Mouse (Mus musculus) stomach, embryonic 15.5 days (tissue): ENCODE data around the gene Fblim1. TPM values are rescaled to one million over a fixed set of nuclear protein-coding genes. Genes with fewer than 3 reads are reported as not detected.

Experiments
- ATAC-seq: fragments of 200-750 bp; cut with Nextera tagmentation; 2 replicates; pipeline ENCODE4 v1.8.0; 2017; ENCODE audit warnings: low read depth, moderate number of reproducible peaks, moderate TSS enrichment; ENCODE audit not compliant: insufficient read depth, low FRiP score
- H3K27ac ChIP-seq: fragments of 300-500 bp; sonication (generic); 2 replicates; pipeline ENCODE4 v1.5.1; 2015; ENCODE audit warnings: mild to moderate bottlenecking, inconsistent platforms
- H3K27me3 ChIP-seq: fragments of 300-500 bp; sonication (generic); replicated peaks from 2 replicates; pipeline ENCODE4 v1.6.1; 2015; ENCODE audit warnings: inconsistent platforms
- H3K36me3 ChIP-seq: fragments of 300-500 bp; sonication (generic); 2 replicates; pipeline ENCODE4 v1.6.1; 2015; ENCODE audit warnings: inconsistent platforms
- H3K4me1 ChIP-seq: fragments of 300-500 bp; sonication (generic); 2 replicates; pipeline ENCODE4 v1.6.1; 2015; ENCODE audit warnings: inconsistent platforms
- H3K4me2 ChIP-seq: fragments of 300-500 bp; sonication (generic); 2 replicates; pipeline ENCODE4 v1.6.1; 2015; ENCODE audit warnings: mild to moderate bottlenecking, inconsistent platforms
- H3K4me3 ChIP-seq: fragments of 300-500 bp; sonication (generic); replicated peaks from 2 replicates; pipeline ENCODE4 v1.5.1; 2015; ENCODE audit warnings: inconsistent platforms
- H3K9ac ChIP-seq: fragments of 300-500 bp; sonication (generic); 2 replicates; pipeline ENCODE4 v1.6.1; 2015; ENCODE audit warnings: inconsistent platforms
- H3K9me3 ChIP-seq: fragments of 300-500 bp; sonication (generic); 2 replicates; pipeline ENCODE4 v1.6.1; 2016; ENCODE audit warnings: inconsistent platforms
- WGBS: fragments of 180-500 bp; shearing (Covaris S2); methylation state at CpG from one replicate; pipeline ENCODE4 v1.1.7; 2015; 5-methylcytosine and 5-hydroxymethylcytosine counted together
- polyA plus RNA-seq: library from polyadenylated mRNA; unstranded; fragments of >200 nt; fragmentation: Nextera tagmentation; extraction: Ambion mirVana; gene quantifications from 2 replicates; pipeline ENCODE4 v1.2.1, GENCODE M21; 2015

The Fblim1 gene
- polyA plus RNA-seq, 1 experiment from 2014 or later = 71.1 TPM

DNA sequence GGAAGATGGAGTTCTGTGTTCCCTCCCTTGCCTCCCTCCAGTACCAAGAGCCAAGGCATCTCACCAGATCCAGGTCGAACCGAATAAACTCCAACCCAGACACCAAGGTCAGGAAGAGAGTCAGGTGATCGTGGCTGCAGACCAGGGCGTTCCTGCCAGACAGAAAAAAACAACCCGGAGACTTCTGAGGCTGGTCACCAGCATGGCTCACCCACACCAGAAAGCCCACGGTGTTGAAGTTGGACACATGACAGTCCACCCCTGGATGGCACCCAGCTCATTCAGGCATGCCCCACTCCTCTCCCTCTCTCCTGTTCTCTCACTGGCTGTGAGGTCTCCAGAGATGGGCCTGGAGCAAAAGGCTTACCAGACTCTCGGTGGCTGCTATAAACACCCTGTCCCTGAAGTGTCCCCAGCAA is 35.5 kb upstream of the Fblim1 start:
- H3K4me1 ChIP-seq = peaks cover 19% of the 10 kb centered on the region
- no peak overlapping the region for H3K27ac ChIP-seq
- H3K4me2 ChIP-seq = no peak overlapping the region
- no peaks in the 10 kb centered on the region for H3K27me3 ChIP-seq
- H3K9me3 ChIP-seq = no peaks in the 10 kb centered on the region
- H3K4me3 ChIP-seq = no peak overlapping the region
- H3K9ac ChIP-seq = no peak overlapping the region
- no peak for ATAC-seq
- H3K36me3 ChIP-seq = peaks cover 31% of the 10 kb centered on the region
- 90% methylated on average over 7 of the region's 7 CpGs for WGBS

DNA sequence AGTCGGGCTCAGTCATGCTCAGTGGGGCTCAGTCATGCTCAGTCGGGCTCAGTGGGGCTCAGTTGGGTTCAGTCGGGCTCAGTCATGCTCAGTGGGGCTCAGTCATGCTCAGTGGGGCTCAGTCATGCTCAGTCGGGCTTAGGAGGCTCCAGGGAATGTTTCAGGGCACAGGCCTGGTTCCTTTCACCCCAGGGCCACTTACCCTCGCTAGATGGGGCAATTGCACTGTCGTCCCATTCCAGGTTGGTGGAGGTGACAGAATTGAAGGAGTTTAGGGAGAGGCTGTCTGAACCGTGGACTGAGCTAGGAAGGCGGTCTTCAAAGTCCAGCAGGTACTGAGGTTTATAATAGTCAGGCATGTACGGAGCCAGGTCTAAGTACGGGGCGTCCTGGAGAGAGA is 33.6 kb upstream of the Fblim1 start:
- peaks cover 33% of the 10 kb centered on the region for H3K36me3 ChIP-seq

GRCm38 (mm10) chr4:141636693-141637092 is 30.8 kb upstream of the Fblim1 start:
- H3K9me3 ChIP-seq = no peaks in the 10 kb centered on the region
- H3K36me3 ChIP-seq = peaks cover 53% of the 10 kb centered on the region
- ATAC-seq = no peak
- H3K4me1 ChIP-seq = no peaks in the 10 kb centered on the region
- H3K4me2 ChIP-seq = no peak overlapping the region
- H3K27ac ChIP-seq = no peak overlapping the region
- no peaks in the 10 kb centered on the region for H3K27me3 ChIP-seq
- no peak overlapping the region for H3K4me3 ChIP-seq
- no peak overlapping the region for H3K9ac ChIP-seq
- 90% methylated on average over 5 of the region's 5 CpGs for whole genome bisulfite sequencing

More for the DNA sequence above, 33.6 kb upstream of the Fblim1 start:
- Histone ChIP-seq H3K9ac (no peak overlapping the region), H3K4me3 (no peak overlapping the region), H3K4me2 (no peak overlapping the region), H3K9me3 (no peaks in the 10 kb centered on the region), H3K27ac (no peak overlapping the region), H3K4me1 (peaks cover 19% of the 10 kb centered on the region), H3K27me3 (no peaks in the 10 kb centered on the region)
- WGBS = 79% methylated on average over 11 of the region's 11 CpGs
- no peak for ATAC-seq

DNA sequence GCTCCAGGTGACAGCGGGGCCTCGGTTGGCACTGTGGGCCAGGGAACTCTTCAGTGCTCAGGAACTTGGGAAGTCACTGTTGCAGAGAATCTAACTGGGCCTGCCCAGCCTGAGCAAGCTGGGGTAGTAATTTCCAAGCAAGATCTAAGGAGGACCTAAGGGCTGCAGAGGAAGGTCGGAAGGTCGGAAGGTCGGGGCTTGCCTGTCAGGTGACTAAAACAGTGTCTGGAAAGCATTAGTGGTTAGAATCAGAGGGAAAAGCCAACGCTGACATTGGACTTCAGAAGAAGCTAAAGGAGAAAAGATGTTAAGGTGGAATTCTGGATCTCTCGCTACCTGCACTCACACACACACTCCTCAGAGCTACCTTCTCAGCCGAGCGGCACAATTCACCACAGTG is 30.1 kb upstream of the Fblim1 start:
- H3K27ac ChIP-seq = no peak overlapping the region
- H3K36me3 ChIP-seq = peaks cover 56% of the 10 kb centered on the region
- H3K4me2 ChIP-seq = no peak overlapping the region
- no peaks in the 10 kb centered on the region for H3K4me1 ChIP-seq
- no peaks in the 10 kb centered on the region for H3K27me3 ChIP-seq
- H3K4me3 ChIP-seq = no peak overlapping the region
- H3K9ac ChIP-seq = no peak overlapping the region
- 81% methylated on average over 9 of the region's 9 CpGs for WGBS
- no peaks in the 10 kb centered on the region for H3K9me3 ChIP-seq
- no peak for ATAC-seq

DNA sequence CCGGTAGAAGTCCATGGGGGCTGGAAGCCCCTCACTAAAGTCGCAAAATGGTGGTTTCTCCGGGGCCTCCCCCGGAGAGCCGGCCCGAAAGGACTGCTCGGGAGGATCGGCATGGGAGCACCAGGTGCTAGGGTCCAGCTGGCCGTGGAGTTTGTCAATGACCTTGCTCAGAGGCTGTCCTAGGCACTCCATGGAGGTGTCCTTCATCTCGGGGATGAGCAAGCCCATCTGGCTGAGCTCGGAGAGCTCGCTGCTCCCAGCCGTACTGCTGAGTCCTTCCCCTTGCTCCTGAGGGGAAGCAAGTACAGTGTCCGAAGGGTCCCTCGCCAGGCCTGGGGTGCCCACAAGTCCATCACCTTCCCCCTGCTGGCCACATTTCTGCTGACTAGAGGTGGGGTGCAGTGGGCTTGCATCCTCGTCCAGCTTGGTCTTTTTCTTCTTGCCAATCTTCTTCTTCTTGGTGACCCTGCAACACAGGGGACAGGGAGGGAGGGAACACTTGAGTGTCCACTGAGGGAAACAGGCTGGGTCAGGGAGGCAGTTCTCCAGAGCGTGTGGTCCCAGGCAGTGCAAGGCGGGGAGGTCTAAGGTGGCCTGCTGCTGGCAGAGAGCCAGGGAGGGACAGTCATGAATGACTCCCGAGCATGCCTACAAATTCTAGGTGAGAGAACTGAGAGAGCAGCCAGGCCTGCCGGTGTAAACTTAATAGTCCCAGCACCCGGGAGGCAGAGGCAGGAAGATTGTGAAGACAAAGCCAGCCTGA is 26.4 kb upstream of the Fblim1 start:
- H3K36me3 ChIP-seq = peaks cover 55% of the 10 kb centered on the region
- no peak overlapping the region for H3K27ac ChIP-seq
- H3K4me2 ChIP-seq = no peak overlapping the region
- no peak for ATAC-seq
- no peaks in the 10 kb centered on the region for H3K27me3 ChIP-seq
- H3K4me3 ChIP-seq = no peak overlapping the region
- no peaks in the 10 kb centered on the region for H3K4me1 ChIP-seq
- H3K9ac ChIP-seq = no peak overlapping the region
- 90% methylated on average over 21 of the region's 21 CpGs for WGBS
- no peaks in the 10 kb centered on the region for H3K9me3 ChIP-seq

DNA sequence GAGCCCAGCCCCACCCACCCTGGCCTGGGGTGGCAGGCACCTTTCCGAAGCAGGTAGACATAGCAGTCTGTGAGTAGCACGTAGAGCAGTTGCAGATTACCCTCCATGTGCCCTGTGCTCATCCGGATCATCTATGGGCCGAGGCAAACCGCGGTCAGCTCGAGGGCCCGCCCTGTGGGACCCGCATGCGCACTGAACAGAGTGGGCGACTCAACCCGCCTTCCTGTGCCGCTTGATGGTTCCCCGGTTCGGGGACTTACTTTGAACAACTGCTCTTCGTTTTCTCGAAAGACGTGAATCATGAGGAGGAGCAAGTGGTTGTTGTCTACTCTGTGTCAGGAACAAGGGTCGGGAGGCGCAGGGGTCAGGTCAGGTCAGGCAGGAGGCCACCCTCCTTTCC is 25.4 kb upstream of the Fblim1 start:
- H3K36me3 ChIP-seq = peaks cover 48% of the 10 kb centered on the region
- 92% methylated on average over 20 of the region's 20 CpGs for WGBS
- no peaks in the 10 kb centered on the region for H3K9me3 ChIP-seq
- H3K9ac ChIP-seq = no peak overlapping the region
- no peak overlapping the region for H3K4me2 ChIP-seq
- H3K27me3 ChIP-seq = no peaks in the 10 kb centered on the region
- H3K4me3 ChIP-seq = no peak overlapping the region
- ATAC-seq = no peak
- H3K4me1 ChIP-seq = no peaks in the 10 kb centered on the region
- no peak overlapping the region for H3K27ac ChIP-seq

DNA sequence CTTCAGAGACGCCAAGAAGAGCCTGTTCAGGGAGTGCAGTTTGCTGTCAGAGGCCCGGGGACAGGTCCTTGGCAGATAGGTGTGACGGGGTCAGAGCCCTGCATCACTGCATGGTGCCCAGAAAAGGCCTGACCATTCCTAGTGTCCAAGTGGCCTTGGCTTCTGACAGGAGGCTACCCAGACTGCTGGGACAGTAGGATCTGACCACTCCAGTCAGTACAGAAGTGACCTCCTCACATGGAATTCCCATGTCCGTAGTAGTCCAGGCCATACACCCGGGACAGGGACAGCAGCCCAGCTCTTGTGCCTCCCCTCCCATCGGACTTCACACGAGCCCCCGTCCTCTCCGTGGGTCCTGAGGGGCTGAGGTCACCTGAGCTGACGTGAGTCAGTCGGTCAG is 24.1 kb upstream of the Fblim1 start:
- H3K27me3 ChIP-seq = no peaks in the 10 kb centered on the region
- no peaks in the 10 kb centered on the region for H3K4me1 ChIP-seq
- H3K9ac ChIP-seq = no peak overlapping the region
- H3K4me3 ChIP-seq = no peak overlapping the region
- 94% methylated on average over 11 of the region's 11 CpGs for WGBS
- no peaks in the 10 kb centered on the region for H3K9me3 ChIP-seq
- no peak overlapping the region for H3K4me2 ChIP-seq
- peaks cover 47% of the 10 kb centered on the region for H3K36me3 ChIP-seq
- ATAC-seq = no peak
- H3K27ac ChIP-seq = no peak overlapping the region

DNA sequence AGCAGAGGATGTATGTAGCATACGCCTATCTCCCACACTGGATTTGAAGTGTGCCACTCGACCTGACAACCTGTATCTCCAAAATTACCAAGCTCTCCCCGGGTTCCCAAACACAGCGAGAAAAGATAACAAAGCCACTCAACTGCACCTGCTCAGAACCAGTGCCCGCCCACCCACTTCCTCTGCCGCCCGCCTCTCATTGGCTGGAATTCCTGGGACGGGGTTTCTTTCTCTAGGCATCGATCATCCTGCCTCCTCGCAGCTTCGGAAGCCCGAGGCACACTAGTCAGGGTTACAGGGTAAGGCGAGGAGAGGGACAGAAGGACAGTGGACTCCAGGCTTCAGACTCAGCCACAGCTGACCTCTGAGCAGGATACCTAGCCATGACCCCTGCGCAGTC is 22.8 kb upstream of the Fblim1 start:
- peaks cover 41% of the 10 kb centered on the region for H3K36me3 ChIP-seq

DNA sequence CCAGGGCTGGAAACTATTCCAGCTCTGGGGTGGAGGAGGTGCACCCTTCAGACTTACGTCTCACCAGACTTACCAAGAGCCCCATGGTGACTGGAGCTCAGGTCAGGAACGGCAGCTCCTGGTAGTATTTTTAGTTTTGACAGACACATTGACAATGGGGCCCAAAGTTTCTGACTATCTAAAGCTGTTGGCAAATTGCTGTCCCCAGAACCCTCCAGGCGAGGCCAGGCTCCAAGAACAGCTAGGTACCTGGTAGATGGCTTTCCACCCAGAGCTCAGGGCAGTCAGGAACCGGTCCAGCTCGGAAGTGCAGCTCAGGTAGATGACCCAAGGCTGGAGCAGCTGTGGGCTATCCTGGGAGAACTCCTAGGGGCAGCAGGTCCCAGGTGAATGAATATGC is 21.6 kb upstream of the Fblim1 start:
- Histone ChIP-seq H3K4me3 (no peak overlapping the region), H3K4me1 (peaks cover 10% of the 10 kb centered on the region), H3K27me3 (no peaks in the 10 kb centered on the region), H3K4me2 (no peak overlapping the region), H3K36me3 (peaks cover 36% of the 10 kb centered on the region), H3K9me3 (no peaks in the 10 kb centered on the region), H3K27ac (no peak overlapping the region), H3K9ac (no peak overlapping the region)
- ATAC-seq = no peak
- 88% methylated on average over 5 of the region's 5 CpGs for WGBS

More for the DNA sequence above, 22.8 kb upstream of the Fblim1 start:
- Histone ChIP-seq H3K27me3 (no peaks in the 10 kb centered on the region), H3K27ac (no peak overlapping the region), H3K4me3 (no peak overlapping the region), H3K4me2 (no peak overlapping the region), H3K9me3 (no peaks in the 10 kb centered on the region), H3K9ac (no peak overlapping the region), H3K4me1 (peaks cover 2% of the 10 kb centered on the region)
- WGBS = 83% methylated on average over 14 of the region's 14 CpGs
- ATAC-seq = no peak

- H3K27me3 ChIP-seq = no peaks in the 10 kb centered on the region
- H3K27ac ChIP-seq = no peak overlapping the region
- H3K4me1 ChIP-seq = peaks cover 10% of the 10 kb centered on the region
- WGBS = 87% methylated on average over 16 of the region's 16 CpGs
- no peak overlapping the region for H3K9ac ChIP-seq
- H3K36me3 ChIP-seq = peaks cover 20% of the 10 kb centered on the region
- H3K4me3 ChIP-seq = no peak overlapping the region
- ATAC-seq = no peak
- no peak overlapping the region for H3K4me2 ChIP-seq
- H3K9me3 ChIP-seq = no peaks in the 10 kb centered on the region
Observed at GRCm38 (mm10) chr4:141625774-141626550, 20.1 kb upstream of the Fblim1 start.

DNA sequence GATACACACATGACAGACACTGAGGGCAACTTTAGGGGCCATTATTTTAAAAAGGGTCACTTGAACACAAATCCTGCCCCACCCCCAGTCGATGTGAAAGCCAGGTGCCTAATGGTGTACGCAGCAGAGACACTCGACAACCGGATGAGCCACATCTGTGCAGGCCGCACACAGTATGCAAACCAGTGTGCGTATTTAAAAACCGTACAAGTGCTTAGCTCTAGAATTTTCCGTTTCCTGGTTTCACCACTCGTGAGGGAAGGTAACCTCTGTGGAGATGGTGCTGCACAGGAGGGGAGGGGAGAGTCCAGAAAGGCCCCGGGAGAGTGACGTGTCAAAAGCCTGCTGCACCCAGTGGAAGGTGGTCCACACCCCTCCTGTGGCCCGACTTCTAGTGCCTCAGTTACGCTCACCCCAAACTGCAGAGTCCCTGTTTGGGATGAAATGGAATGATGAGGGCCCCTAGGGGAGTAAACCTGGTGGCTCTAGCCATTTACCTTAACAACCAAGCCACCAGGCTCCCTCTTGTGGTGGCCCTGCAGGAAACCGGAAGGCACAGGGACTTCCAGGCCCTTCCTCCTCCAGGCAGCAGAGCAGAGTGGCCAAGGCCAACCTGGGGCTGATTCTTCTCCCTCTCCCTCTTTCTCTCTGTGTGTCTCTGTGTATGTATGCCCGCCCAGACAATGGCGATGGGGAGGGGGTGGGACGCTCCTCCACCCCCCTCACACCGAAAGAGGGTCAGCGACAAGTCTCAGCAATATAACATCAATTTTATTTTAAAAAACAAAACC is 19.3 kb upstream of the Fblim1 start:
- Histone ChIP-seq H3K36me3 (peaks cover 13% of the 10 kb centered on the region; the same call in 1 of the 2 replicates), H3K27ac (no peak overlapping the region), H3K4me1 (peaks cover 10% of the 10 kb centered on the region), H3K9me3 (no peaks in the 10 kb centered on the region), H3K4me3 (no peak overlapping the region), H3K9ac (no peak overlapping the region), H3K4me2 (no peak overlapping the region), H3K27me3 (no peaks in the 10 kb centered on the region)
- ATAC-seq = no peak
- WGBS = 71% methylated on average over 19 of the region's 19 CpGs

GRCm38 (mm10) chr4:141624134-141624533 is 18.2 kb upstream of the Fblim1 start:
- H3K27ac ChIP-seq = no peak overlapping the region
- H3K4me3 ChIP-seq = no peak overlapping the region
- peaks cover 4% of the 10 kb centered on the region; the same call in 1 of the 2 replicates for H3K36me3 ChIP-seq
- no peak overlapping the region for H3K4me2 ChIP-seq
- no peak overlapping the region for H3K9ac ChIP-seq
- peaks cover 10% of the 10 kb centered on the region for H3K4me1 ChIP-seq
- WGBS = 88% methylated on average over 8 of the region's 8 CpGs
- H3K9me3 ChIP-seq = no peaks in the 10 kb centered on the region
- H3K27me3 ChIP-seq = no peaks in the 10 kb centered on the region
- no peak; the same call in 1 of the 2 replicates for ATAC-seq
